Mouse (Mus musculus) ovary, postnatal 36 days (tissue): ENCODE data around the gene Pax1.

Source experiments
- DNase-seq: peaks from one replicate; pipeline ENCODE4 v3.0.0; 2022; ENCODE audit warnings: low spot score, mixed read lengths

Pax1 gene

DNA sequence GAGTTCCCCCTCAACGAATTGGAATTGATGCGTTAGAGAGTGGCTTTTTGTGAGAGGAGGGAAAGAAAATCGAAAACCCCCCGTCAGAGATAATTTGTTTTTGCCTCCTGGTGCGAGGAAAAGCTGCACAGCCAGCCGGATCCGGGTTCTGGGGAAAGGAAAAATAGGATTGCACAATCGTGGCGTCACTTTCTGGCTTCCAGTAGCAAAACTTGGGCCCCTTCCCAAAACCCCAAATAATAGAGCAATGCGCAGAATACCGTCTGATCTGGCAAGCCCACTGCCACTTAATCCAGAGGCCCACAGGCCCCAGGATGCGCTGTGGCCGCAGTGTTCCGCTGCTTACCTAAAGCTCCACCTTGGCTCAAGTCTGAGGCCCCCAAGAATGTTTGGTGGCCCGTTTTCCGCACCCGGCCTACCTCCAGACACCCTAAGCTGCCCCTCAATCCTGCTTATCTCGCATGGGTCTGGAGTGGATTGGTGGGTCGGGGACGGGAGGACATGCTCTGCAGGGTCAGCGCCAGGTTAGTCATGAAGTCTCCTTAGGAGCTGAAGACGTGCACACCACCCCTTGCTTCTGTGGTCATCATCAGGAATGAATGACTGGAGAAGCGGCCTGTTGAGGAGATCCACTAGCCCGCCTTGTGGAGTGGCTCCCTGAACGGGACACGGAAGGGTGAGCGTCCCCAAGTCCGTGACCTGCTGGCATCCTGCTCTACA, 11.4 kb downstream of the Pax1 start:
- no peak for DNase-seq

DNA sequence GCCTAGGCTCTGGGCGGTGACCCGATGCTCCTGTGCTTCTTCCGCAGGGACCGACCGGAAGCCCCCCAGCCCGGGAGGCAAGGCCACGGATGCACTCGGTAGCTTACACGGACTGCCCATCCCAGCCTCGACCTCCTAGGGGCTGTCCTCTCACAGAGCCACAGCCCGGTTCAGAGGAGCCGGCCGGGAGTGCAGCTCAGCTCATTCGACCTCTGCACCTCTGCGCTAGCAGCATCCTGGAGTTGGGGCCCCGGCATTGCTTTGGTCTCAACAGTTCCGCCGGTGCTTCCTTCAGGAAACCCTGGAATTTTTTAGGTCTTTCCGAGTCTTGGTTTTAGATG, 11.9 kb downstream of the Pax1 start:
- DNase-seq = no peak

DNA sequence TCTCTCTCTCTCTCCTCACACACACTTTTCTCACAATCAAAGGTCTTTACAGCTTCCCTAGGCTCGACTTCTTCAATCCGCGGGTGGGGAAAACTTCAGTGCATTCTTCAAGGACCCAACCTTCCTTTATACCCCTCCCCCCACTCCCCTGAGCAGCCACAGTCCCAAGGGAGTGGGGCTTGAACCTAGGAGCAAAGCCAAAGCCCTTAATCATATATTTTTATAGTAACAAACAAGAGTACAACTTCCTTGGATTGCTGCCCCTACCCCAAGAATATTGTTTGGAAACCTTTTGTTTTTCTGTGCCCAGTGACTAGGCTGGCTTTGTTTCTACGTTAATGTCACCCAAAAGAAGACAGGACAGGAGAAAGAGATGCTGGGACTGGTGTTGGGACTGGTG, 12.5 kb downstream of the Pax1 start:
- no peak for DNase-seq

DNA sequence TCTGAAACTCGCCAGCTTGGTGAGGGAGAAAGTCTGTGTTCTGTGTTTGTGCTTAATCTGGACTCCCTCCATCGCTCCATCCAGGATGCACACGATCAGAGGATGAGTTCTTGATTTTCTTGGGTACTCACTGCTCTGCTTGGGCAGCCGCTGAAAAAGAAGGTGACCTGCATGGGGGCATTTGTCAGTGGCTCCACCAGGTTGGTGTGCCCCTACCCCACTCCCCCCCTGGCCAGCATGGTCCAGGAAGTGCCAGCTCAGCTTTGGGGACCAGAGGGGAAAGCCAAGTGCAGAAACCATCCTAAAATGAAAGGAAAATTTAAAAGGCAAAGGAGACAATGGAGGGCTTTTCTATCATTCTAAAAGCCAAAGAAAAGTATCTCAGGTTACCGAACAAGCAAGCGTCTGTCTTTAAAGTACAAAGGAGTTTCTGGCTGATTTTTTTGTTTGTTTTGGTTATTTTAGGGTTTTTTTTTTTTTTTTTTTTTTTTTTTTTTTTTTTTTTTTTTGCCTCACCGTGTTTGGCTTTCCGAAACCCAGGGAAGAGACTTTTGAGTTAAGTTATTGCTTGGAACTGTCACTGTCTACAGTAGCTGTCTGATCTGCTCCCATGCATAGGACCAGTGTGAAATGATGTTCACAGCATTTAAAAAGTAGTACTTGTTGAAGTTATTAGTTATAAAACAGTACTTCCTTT, 13.4 kb downstream of the Pax1 start:
- DNase-seq = no peak

DNA sequence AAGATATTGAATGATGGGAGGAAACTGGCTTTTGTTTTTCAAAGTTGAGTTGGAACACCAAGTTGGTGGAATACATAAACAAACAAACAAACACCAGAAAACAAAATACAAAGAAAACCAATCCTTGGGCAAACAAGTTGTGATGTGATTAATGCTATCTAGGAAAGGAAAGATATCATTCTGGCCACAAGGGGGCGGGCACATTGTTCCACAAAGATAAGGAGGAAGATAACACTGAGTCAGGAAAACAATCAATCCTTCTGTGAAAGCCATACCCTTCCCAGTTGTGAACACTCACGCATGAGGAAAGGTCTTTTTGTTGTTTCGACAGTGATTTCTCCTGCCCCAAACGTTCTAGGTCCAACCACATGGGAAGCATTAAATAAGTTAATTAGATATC, 17.2 kb downstream of the Pax1 start:
- no peak for DNase-seq

DNA sequence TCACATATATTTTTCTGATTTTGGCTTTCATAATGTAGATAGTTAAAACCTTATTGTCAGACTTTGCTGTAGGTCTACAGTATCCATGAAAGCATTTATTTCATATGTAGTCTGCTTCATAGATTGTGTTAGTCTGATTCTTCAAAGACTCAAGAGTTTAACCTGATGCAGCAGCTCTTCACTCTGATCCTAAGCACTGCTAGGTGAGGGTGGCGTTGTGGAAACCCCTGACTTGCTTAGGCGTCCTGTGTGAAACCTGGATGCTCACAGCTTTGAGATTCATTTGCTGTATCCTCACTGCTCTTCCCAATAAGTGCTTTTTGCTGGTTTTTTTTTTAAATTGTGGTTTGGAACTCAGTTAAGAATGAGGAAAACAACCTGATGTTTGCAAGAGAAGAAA, 21.6 kb downstream of the Pax1 start:
- DNase-seq = no peak

DNA sequence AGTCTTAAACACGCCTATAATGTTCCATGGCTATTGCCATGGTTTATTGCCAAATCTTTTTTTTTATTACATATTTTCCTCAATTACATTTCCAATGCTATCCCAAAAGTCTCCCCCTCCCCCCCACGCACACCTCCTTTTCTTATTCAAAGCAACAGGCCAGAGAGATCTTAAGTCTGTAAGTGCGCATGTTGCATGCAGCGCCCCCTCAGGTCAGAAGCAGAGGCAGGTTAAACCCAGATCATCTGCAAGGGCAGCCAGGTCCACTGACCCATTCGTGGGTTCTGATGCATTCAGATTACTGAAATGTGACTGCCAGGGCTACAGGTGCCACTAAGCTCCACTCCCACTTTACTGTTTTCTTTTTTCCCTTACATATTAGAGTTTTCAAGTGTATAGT, 25.2 kb downstream of the Pax1 start:
- DNase-seq = no peak

DNA sequence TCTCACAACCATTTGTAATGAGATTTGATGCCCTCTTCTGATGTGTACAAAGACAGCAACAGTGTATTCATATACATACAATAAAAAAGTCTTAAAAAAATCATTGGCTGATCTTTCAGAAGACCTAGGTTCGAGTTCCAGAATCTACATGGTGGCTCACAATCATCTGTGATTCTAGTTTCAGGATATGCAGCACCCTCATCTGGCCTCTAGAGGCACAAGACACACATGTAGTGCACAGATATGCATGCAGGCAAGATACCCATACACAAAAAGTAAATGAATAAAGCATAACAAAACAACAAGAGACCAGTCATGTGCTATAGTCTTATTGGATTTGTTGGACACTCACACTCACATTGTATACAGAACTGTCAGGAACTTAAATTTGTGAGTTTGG, 47.6 kb downstream of the Pax1 start:
- DNase-seq = no peak

DNA sequence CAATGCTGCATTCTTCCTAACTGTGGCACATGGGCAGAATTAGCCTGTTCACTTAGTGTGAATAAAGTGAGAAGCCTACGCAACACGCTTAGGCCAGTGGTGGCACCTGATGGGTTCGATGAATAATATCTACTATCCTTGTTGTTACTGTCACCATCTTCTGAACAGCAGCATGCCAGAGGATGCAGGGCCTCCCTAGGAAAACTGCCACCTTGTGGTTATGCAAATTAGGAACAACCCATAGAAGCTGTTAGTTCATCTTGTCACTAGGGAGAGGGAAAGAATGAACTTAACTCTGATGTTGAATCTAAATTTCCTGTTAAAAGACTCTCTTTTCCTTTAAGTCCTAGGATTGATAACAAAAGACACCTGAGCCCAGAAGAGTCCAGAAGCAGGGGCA, 53.3 kb downstream of the Pax1 start:
- no peak for DNase-seq

DNA sequence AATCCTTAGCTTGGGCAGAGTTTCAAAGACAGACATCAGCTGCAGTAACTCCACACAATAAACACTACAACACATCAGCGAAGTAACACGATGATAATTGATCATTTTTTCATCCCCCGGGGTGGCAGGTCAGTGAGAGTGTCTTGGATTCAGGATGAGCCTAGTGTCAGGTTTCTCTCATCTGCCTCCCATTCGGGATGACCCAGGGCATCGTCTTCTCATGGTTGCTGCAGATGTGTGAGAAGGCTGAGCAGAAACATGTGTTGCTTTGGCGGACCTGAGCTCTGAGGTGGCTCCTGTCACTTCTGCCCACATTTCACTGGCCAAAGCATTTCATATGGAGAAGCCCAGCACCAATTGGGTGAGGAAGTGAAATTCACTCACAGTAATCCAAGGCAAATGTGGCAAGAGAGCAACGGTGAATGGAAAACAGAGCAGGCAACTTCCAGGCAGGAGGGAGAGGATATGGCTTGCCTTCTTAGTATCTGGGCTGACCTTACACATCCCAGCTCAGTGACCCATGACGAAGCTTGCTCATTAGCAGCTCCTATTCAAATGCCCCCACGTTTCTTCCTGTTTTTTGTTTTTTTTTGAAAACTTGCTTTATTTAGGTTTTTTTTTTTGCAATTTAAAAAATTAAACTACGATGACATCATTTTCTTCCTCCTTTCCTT, 63.0 kb downstream of the Pax1 start:
- no peak for DNase-seq

DNA sequence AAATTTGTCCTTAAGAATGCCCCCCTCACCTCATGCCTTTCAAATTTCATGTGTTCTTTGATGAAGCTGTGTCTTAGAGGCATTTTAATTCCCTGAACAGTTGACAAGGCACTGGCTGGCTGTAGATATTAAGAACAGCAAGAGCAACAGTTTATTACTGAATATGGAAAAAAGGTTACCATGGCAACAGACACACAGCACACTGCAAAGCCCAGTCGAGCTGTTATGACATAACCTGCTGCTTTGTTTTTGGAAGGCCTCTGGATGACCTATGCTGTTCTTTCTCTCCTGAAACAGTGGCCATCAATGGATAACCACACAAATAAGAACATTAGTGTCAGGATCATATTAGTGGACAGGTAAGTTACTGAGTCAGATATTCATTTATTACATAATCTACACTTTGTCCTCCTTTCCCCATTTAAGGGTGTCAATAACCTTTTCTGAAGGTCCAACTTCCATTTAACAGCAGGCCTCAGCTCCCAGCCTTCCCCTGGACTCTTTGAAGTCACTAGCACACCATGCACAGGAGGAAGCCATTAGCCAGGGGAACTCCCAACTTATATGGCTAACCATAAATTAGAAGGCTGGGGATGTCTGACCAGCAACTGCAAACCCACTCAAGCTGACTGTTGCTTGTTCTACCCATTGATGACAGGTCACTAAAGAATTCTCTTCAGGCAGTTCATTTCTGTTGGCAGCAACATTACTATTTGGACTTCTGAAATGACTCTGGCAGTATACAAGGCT, 68.1 kb downstream of the Pax1 start:
- no peak for DNase-seq

DNA sequence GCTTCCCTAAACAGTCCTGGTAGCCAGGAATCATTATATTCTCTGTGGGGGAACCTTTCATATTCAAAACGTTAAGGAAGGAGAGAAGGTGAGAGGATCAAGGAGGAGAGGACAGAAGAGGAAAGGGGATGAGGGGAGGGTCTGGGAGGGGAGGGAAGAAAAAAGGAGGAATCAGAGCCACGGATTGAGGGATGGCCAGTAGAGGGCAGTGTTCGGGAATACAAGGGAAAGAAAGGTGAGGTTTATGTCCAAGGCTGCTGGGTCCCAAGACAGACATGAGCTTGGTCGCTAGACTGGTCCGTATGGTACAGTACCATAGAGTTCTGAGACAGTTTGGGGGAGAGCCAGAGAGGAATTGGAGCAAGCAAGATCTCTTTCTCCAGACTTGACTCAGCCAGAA, 71.4 kb downstream of the Pax1 start:
- no peak for DNase-seq
